Mouse (Mus musculus) cortical plate, adult 2 months (tissue): ENCODE measurements around the gene Hpn.

Experiments
- CTCF ChIP-seq: fragments of 200-500 bp; IDR thresholded peaks from 2 replicates; pipeline ENCODE4 v1.5.1; 2011; ENCODE audit warnings: mild to moderate bottlenecking, control low read depth, low read length; ENCODE audit not compliant: insufficient read depth; ENCODE audit errors: extremely low read depth
- POLR2A ChIP-seq: fragments of 200-500 bp; IDR thresholded peaks from 2 replicates; pipeline ENCODE4 v1.6.1; 2011; ENCODE audit warnings: mild to moderate bottlenecking, low read length, control low read depth; ENCODE audit not compliant: insufficient read depth; ENCODE audit errors: extremely low read depth

DNA sequence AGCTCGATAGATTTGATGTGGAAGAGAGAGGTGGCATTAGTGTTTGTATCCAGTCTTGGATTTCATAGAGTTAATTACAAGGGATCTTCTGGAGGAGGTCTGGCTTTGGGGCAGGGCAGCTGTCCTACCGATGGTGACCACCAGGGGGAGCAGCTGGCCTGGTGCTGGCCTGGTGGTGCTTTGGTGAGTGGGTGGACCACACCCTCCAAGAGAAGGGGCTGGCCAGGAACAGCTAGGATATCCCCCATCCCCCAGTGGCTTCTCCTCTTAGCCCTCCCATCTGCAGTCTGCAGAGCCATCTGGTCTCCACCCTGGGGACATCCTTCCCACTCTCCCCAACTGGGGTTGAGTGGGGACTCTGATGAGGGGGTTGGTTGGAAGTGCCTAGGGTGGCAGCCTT lies 56.0 kb downstream of the Hpn start, which contains the start of gene Lgi4:
- TF ChIP-seq POLR2A = no peak
- peak; percentile 81 for TF ChIP-seq CTCF
